Mouse (Mus musculus) intestine, embryonic 14.5 days (tissue): ENCODE measurements around the gene Krt84. TPM values are rescaled to one million over a fixed set of nuclear protein-coding genes. Genes with fewer than 3 reads are reported as not detected.

ENCODE experiments used
- ATAC-seq: fragments of 200-750 bp; cut with Nextera tagmentation; replicated peaks from 2 replicates; pipeline ENCODE4 v1.8.0; 2017; ENCODE audit warnings: low read depth, moderate number of reproducible peaks, moderate TSS enrichment, moderate library complexity; ENCODE audit not compliant: low FRiP score, low TSS enrichment
- DNase-seq: peaks from one replicate; pipeline ENCODE4 v3.0.0-alpha.2; 2018; ENCODE audit warnings: low spot score
- H3K27ac ChIP-seq: fragments of 300-500 bp; sonication (generic); 2 replicates; pipeline ENCODE4 v1.5.1; 2014; ENCODE audit warnings: low read depth, mild to moderate bottlenecking, control low read depth
- H3K27me3 ChIP-seq: fragments of 300-500 bp; sonication (generic); replicated peaks from 2 replicates; pipeline ENCODE4 v1.6.1; 2014; ENCODE audit warnings: low read length, control low read depth; ENCODE audit not compliant: control insufficient read depth, insufficient read depth
- H3K36me3 ChIP-seq: fragments of 300-500 bp; sonication (generic); 2 replicates; pipeline ENCODE4 v1.6.1; 2014; ENCODE audit warnings: low read length, control low read depth; ENCODE audit not compliant: control insufficient read depth, insufficient read depth
- H3K4me1 ChIP-seq: fragments of 300-500 bp; sonication (generic); replicated peaks from 2 replicates; pipeline ENCODE4 v1.6.1; 2014; ENCODE audit warnings: low read length, control low read depth, mixed read lengths; ENCODE audit not compliant: control insufficient read depth, insufficient read depth
- H3K4me2 ChIP-seq: fragments of 300-500 bp; sonication (generic); 2 replicates; pipeline ENCODE4 v1.6.1; 2014; ENCODE audit warnings: low read length
- H3K4me3 ChIP-seq: fragments of 300-500 bp; sonication (generic); 2 replicates; pipeline ENCODE4 v1.5.1; 2014; ENCODE audit warnings: low read depth, low read length, control low read depth, mixed read lengths
- H3K9ac ChIP-seq: fragments of 300-500 bp; sonication (generic); 2 replicates; pipeline ENCODE4 v1.6.1; 2014; ENCODE audit warnings: mild to moderate bottlenecking, low read length
- H3K9me3 ChIP-seq: fragments of 300-500 bp; sonication (generic); 2 replicates; pipeline ENCODE4 v1.6.1; 2016; ENCODE audit warnings: low read length, control low read depth; ENCODE audit not compliant: control insufficient read depth
- WGBS: fragments of 180-500 bp; shearing (Covaris S2); extraction: QIAGEN DNeasy Blood & Tissue Kit; methylation state at CpG from one replicate; pipeline ENCODE4 v1.1.7; 2014; 5-methylcytosine and 5-hydroxymethylcytosine counted together
- polyA plus RNA-seq: library from polyadenylated mRNA; unstranded; fragments of >200 nt; fragmentation: Nextera tagmentation; extraction: Ambion mirVana; gene quantifications from 2 replicates; pipeline ENCODE4 v1.2.1, GENCODE M21; 2014

Krt84 gene
- polyA plus RNA-seq, 1 experiment from 2014 or later = not detected

- no peak for ATAC-seq
- Histone ChIP-seq H3K27ac (no peak within 1 kb of the TSS), H3K9me3 (no peaks in the 10 kb centered on the region), H3K4me3 (no peak within 1 kb of the TSS), H3K27me3 (no peaks in the 10 kb centered on the region), H3K4me1 (peaks cover 7% of the 10 kb centered on the region; the same call in 1 of the 2 replicates), H3K4me2 (no peak within 1 kb of the TSS), H3K36me3 (no peaks in the 10 kb centered on the region), H3K9ac (no peak within 1 kb of the TSS)
- WGBS = 78% methylated on average over 7 of the region's 7 CpGs
- no peak for DNase-seq
Measured at GRCm38 (mm10) chr15:101550567-101550966, 17.9 kb upstream of the Krt84 start, which contains the start of gene Krt82. Gene Krt82, minus strand, starts transcription at chr15:101550667.

- no peaks in the 10 kb centered on the region for H3K36me3 ChIP-seq
- ATAC-seq (no peak), DNase-seq (no peak)
- H3K4me2 ChIP-seq = no peak overlapping the region
- H3K27me3 ChIP-seq = no peaks in the 10 kb centered on the region
- WGBS = 63% methylated on average over 3 of the region's 3 CpGs
- H3K27ac ChIP-seq = no peak overlapping the region
- no peaks in the 10 kb centered on the region for H3K4me1 ChIP-seq
- H3K9ac ChIP-seq = no peak overlapping the region
- H3K4me3 ChIP-seq = no peak overlapping the region
- no peaks in the 10 kb centered on the region for H3K9me3 ChIP-seq
Measured at GRCm38 (mm10) chr15:101544478-101544877, 11.9 kb upstream of the Krt84 start.

- no peak overlapping the region for H3K9ac ChIP-seq
- H3K27me3 ChIP-seq = no peaks in the 10 kb centered on the region
- H3K36me3 ChIP-seq = no peaks in the 10 kb centered on the region
- no peak overlapping the region for H3K4me3 ChIP-seq
- no peaks in the 10 kb centered on the region for H3K4me1 ChIP-seq
- peak; percentile 43; the same call in 1 of the 2 replicates for ATAC-seq
- WGBS = 54% methylated on average over 9 of the region's 9 CpGs
- no peak overlapping the region for H3K4me2 ChIP-seq
- H3K9me3 ChIP-seq = no peaks in the 10 kb centered on the region
- no peak for DNase-seq
- no peak overlapping the region for H3K27ac ChIP-seq
Measured at GRCm38 (mm10) chr15:101542543-101542942, 9.9 kb upstream of the Krt84 start.

- H3K27ac ChIP-seq = no peak overlapping the region
- no peaks in the 10 kb centered on the region for H3K36me3 ChIP-seq
- no peaks in the 10 kb centered on the region for H3K4me1 ChIP-seq
- no peak overlapping the region for H3K9ac ChIP-seq
- no peak overlapping the region for H3K4me2 ChIP-seq
- no peak for DNase-seq
- ATAC-seq = no peak
- H3K4me3 ChIP-seq = no peak overlapping the region
- no peaks in the 10 kb centered on the region for H3K9me3 ChIP-seq
- 45% methylated on average over 4 of the region's 4 CpGs for WGBS
- H3K27me3 ChIP-seq = no peaks in the 10 kb centered on the region
Measured at GRCm38 (mm10) chr15:101538580-101538900, 5.9 kb upstream of the Krt84 start.

- H3K27ac ChIP-seq = no peak overlapping the region; the same call in 1 of the 2 replicates
- H3K4me1 ChIP-seq = no peaks in the 10 kb centered on the region
- no peaks in the 10 kb centered on the region for H3K27me3 ChIP-seq
- H3K9ac ChIP-seq = no peak overlapping the region
- no peaks in the 10 kb centered on the region for H3K36me3 ChIP-seq
- no peak overlapping the region for H3K4me2 ChIP-seq
- no peak for ATAC-seq
- no peaks in the 10 kb centered on the region for H3K9me3 ChIP-seq
- 39% methylated on average over 7 of the region's 7 CpGs for WGBS
- no peak for DNase-seq
- no peak overlapping the region for H3K4me3 ChIP-seq
Measured at GRCm38 (mm10) chr15:101537864-101538579, 5.4 kb upstream of the Krt84 start.

GRCm38 (mm10) chr15:101536054-101536850, 3.6 kb upstream of the Krt84 start:
- DNase-seq (no peak), ATAC-seq (no peak)
- Histone ChIP-seq H3K9me3 (no peaks in the 10 kb centered on the region), H3K4me2 (no peak overlapping the region), H3K9ac (no peak overlapping the region), H3K4me1 (no peaks in the 10 kb centered on the region), H3K27me3 (no peaks in the 10 kb centered on the region), H3K27ac (no peak overlapping the region), H3K4me3 (no peak overlapping the region), H3K36me3 (no peaks in the 10 kb centered on the region)
- WGBS = 58% methylated on average over 9 of the region's 9 CpGs

GRCm38 (mm10) chr15:101522556-101523232, 9.9 kb downstream of the Krt84 start:
- H3K4me3 ChIP-seq = no peak overlapping the region
- peaks cover 4% of the 10 kb centered on the region; the same call in 1 of the 2 replicates for H3K27me3 ChIP-seq
- no peak overlapping the region for H3K27ac ChIP-seq
- H3K4me2 ChIP-seq = no peak overlapping the region
- no peak for ATAC-seq
- no peaks in the 10 kb centered on the region for H3K9me3 ChIP-seq
- no peak overlapping the region for H3K9ac ChIP-seq
- 73% methylated on average over 4 of the region's 4 CpGs for WGBS
- H3K4me1 ChIP-seq = no peaks in the 10 kb centered on the region
- DNase-seq = no peak
- H3K36me3 ChIP-seq = no peaks in the 10 kb centered on the region

GRCm38 (mm10) chr15:101519792-101520191, 12.8 kb downstream of the Krt84 start:
- H3K9ac ChIP-seq = no peak overlapping the region
- H3K4me2 ChIP-seq = no peak overlapping the region
- no peaks in the 10 kb centered on the region for H3K36me3 ChIP-seq
- H3K4me1 ChIP-seq = no peaks in the 10 kb centered on the region
- H3K27me3 ChIP-seq = peaks cover 4% of the 10 kb centered on the region; the same call in 1 of the 2 replicates
- ATAC-seq (no peak), DNase-seq (peak; percentile 84)
- WGBS = 9% methylated on average over 2 of the region's 2 CpGs
- no peak overlapping the region for H3K27ac ChIP-seq
- H3K9me3 ChIP-seq = no peaks in the 10 kb centered on the region
- no peak overlapping the region for H3K4me3 ChIP-seq
